Mouse (Mus musculus): Measurements from ENCODE around the gene Dguok. TPM values are rescaled to one million over a fixed set of nuclear protein-coding genes. Genes with fewer than 3 reads are reported as not detected.

The Dguok gene
- polyA plus RNA-seq, 1 experiment from 2014 or later = 28.2 TPM

GRCm38 (mm10) chr6:83448911-83449310 lies 57.9 kb downstream of the Dguok start:
- H3K4me1 ChIP-seq = peaks cover 99% of the 10 kb centered on the region
- no peak for ATAC-seq
- peak overlapping the region; percentile 23; the same call in 1 of the 2 replicates for H3K9ac ChIP-seq
- H3K36me3 ChIP-seq = peaks cover 49% of the 10 kb centered on the region
- H3K27me3 ChIP-seq (replicated peaks) = no peaks in the 10 kb centered on the region
- H3K27ac ChIP-seq = peak overlapping the region; percentile 79
- 45% methylated on average over 4 of the region's 4 CpGs for WGBS (ENCODE audit: insufficient replicate concordance)
- peak overlapping the region; percentile 54; the same call in 1 of the 2 replicates for H3K4me2 ChIP-seq
- no peaks in the 10 kb centered on the region for H3K9me3 ChIP-seq (replicated peaks)
- no peak overlapping the region for H3K4me3 ChIP-seq

- H3K4me3 ChIP-seq = no peak overlapping the region
- H3K9me3 ChIP-seq (replicated peaks) = no peaks in the 10 kb centered on the region
- H3K4me1 ChIP-seq = peaks cover 100% of the 10 kb centered on the region
- 0 out of 2 replicates have a peak, but pooled peaks have one; percentile 8 for ATAC-seq
- H3K27ac ChIP-seq = peak overlapping the region; percentile 37; the same call in 1 of the 2 replicates
- no peak overlapping the region for H3K9ac ChIP-seq
- peaks cover 48% of the 10 kb centered on the region for H3K36me3 ChIP-seq
- no peak overlapping the region for H3K4me2 ChIP-seq
- no peaks in the 10 kb centered on the region for H3K27me3 ChIP-seq (replicated peaks)
- WGBS (ENCODE audit: insufficient replicate concordance) = 44% methylated on average over 7 of the region's 7 CpGs
These were observed 59.7 kb downstream of the Dguok start for GRCm38 (mm10) chr6:83447031-83447430.

GRCm38 (mm10) chr6:83445796-83446195 lies 61.0 kb downstream of the Dguok start:
- Histone ChIP-seq H3K36me3 (peaks cover 45% of the 10 kb centered on the region), H3K4me3 (no peak overlapping the region), H3K4me1 (peaks cover 98% of the 10 kb centered on the region), H3K4me2 (no peak overlapping the region), H3K27me3 (replicated peaks) (no peaks in the 10 kb centered on the region), H3K27ac (no peak overlapping the region), H3K9ac (no peak overlapping the region), H3K9me3 (replicated peaks) (no peaks in the 10 kb centered on the region)
- 68% methylated on average over 2 of the region's 2 CpGs for WGBS (ENCODE audit: insufficient replicate concordance)
- no peak for ATAC-seq

- Histone ChIP-seq H3K27me3 (replicated peaks) (no peaks in the 10 kb centered on the region), H3K9ac (peak overlapping the region; percentile 84), H3K9me3 (replicated peaks) (no peaks in the 10 kb centered on the region), H3K4me2 (peak overlapping the region; percentile 91), H3K27ac (peak overlapping the region; percentile 79), H3K4me3 (no peak overlapping the region), H3K36me3 (peaks cover 47% of the 10 kb centered on the region), H3K4me1 (peaks cover 98% of the 10 kb centered on the region)
- no peak for ATAC-seq
- WGBS (ENCODE audit: insufficient replicate concordance) = 30% methylated on average over 13 of the region's 13 CpGs
These were observed 63.1 kb downstream of the Dguok start for GRCm38 (mm10) chr6:83443441-83444340.

- WGBS (ENCODE audit: insufficient replicate concordance) = 24% methylated on average over 3 of the region's 3 CpGs
- ATAC-seq = peak; percentile 6; the same call in 1 of the 2 replicates
- peak overlapping the region; percentile 81 for H3K4me3 ChIP-seq
These were observed 64.1 kb downstream of the Dguok start for GRCm38 (mm10) chr6:83442639-83443038.

GRCm38 (mm10) chr6:83441259-83442061 lies 65.3 kb downstream of the Dguok start:
- H3K4me1 ChIP-seq = peaks cover 95% of the 10 kb centered on the region
- peak; percentile 97 for ATAC-seq
- 0% methylated on average over 47 of the region's 48 CpGs for WGBS (ENCODE audit: insufficient replicate concordance)
- peaks cover 46% of the 10 kb centered on the region for H3K36me3 ChIP-seq
- no peaks in the 10 kb centered on the region for H3K27me3 ChIP-seq (replicated peaks)
- peak overlapping the region; percentile 91 for H3K4me2 ChIP-seq
- peak overlapping the region; percentile 79 for H3K27ac ChIP-seq
- no peaks in the 10 kb centered on the region for H3K9me3 ChIP-seq (replicated peaks)
- H3K4me3 ChIP-seq = peak overlapping the region; percentile 81
- H3K9ac ChIP-seq = peak overlapping the region; percentile 84

More at GRCm38 (mm10) chr6:83442639-83443038, 64.1 kb downstream of the Dguok start:
- Histone ChIP-seq H3K27me3 (replicated peaks) (no peaks in the 10 kb centered on the region), H3K36me3 (peaks cover 47% of the 10 kb centered on the region), H3K4me2 (peak overlapping the region; percentile 91), H3K9ac (peak overlapping the region; percentile 84), H3K4me1 (peaks cover 97% of the 10 kb centered on the region), H3K9me3 (replicated peaks) (no peaks in the 10 kb centered on the region), H3K27ac (peak overlapping the region; percentile 79)

- H3K9me3 ChIP-seq (replicated peaks) = no peaks in the 10 kb centered on the region
- peak overlapping the region; percentile 81 for H3K4me3 ChIP-seq
- H3K27me3 ChIP-seq (replicated peaks) = no peaks in the 10 kb centered on the region
- H3K36me3 ChIP-seq = peaks cover 45% of the 10 kb centered on the region
- peak overlapping the region; percentile 84 for H3K9ac ChIP-seq
- ATAC-seq = peak; percentile 3; the same call in 1 of the 2 replicates
- peak overlapping the region; percentile 91 for H3K4me2 ChIP-seq
- H3K4me1 ChIP-seq = peaks cover 93% of the 10 kb centered on the region
- peak overlapping the region; percentile 79 for H3K27ac ChIP-seq
- whole genome bisulfite sequencing (ENCODE audit: insufficient replicate concordance) = 24% methylated on average over 26 of the region's 26 CpGs
These were observed 66.1 kb downstream of the Dguok start for GRCm38 (mm10) chr6:83440510-83441258.

GRCm38 (mm10) chr6:83440197-83440509 lies 66.6 kb downstream of the Dguok start:
- Histone ChIP-seq H3K9me3 (replicated peaks) (no peaks in the 10 kb centered on the region), H3K4me3 (peak overlapping the region; percentile 81), H3K4me2 (peak overlapping the region; percentile 91), H3K36me3 (peaks cover 45% of the 10 kb centered on the region), H3K4me1 (peaks cover 90% of the 10 kb centered on the region), H3K27me3 (replicated peaks) (no peaks in the 10 kb centered on the region), H3K27ac (peak overlapping the region; percentile 17), H3K9ac (peak overlapping the region; percentile 84)
- no peak for ATAC-seq
- 70% methylated on average over 3 of the region's 3 CpGs for WGBS (ENCODE audit: insufficient replicate concordance)

GRCm38 (mm10) chr6:83439781-83440180 lies 67.0 kb downstream of the Dguok start:
- ATAC-seq = no peak
- no peaks in the 10 kb centered on the region for H3K27me3 ChIP-seq (replicated peaks)
- peak overlapping the region; percentile 84; the same call in 1 of the 2 replicates for H3K9ac ChIP-seq
- H3K4me2 ChIP-seq = peak overlapping the region; percentile 91
- H3K4me1 ChIP-seq = peaks cover 89% of the 10 kb centered on the region
- peak overlapping the region; percentile 81 for H3K4me3 ChIP-seq
- peak overlapping the region; percentile 17 for H3K27ac ChIP-seq
- peaks cover 45% of the 10 kb centered on the region for H3K36me3 ChIP-seq
- WGBS (ENCODE audit: insufficient replicate concordance) = 89% methylated on average over 5 of the region's 5 CpGs
- no peaks in the 10 kb centered on the region for H3K9me3 ChIP-seq (replicated peaks)

- Histone ChIP-seq H3K4me2 (peak overlapping the region; percentile 91), H3K36me3 (peaks cover 45% of the 10 kb centered on the region), H3K4me1 (peaks cover 85% of the 10 kb centered on the region), H3K4me3 (0 out of 2 replicates have a peak overlapping the region, but pooled peaks have one; percentile 81), H3K9ac (peak overlapping the region; percentile 84), H3K27ac (peak overlapping the region; percentile 17), H3K9me3 (replicated peaks) (no peaks in the 10 kb centered on the region), H3K27me3 (replicated peaks) (no peaks in the 10 kb centered on the region)
- no peak for ATAC-seq
- 84% methylated on average over 13 of the region's 13 CpGs for WGBS (ENCODE audit: insufficient replicate concordance)
These were observed 67.5 kb downstream of the Dguok start for GRCm38 (mm10) chr6:83439119-83439767.

GRCm38 (mm10) chr6:83438584-83438983 lies 68.2 kb downstream of the Dguok start:
- H3K27me3 ChIP-seq (replicated peaks) = no peaks in the 10 kb centered on the region
- H3K4me1 ChIP-seq = peaks cover 78% of the 10 kb centered on the region
- peaks cover 48% of the 10 kb centered on the region for H3K36me3 ChIP-seq
- H3K27ac ChIP-seq = no peak overlapping the region
- no peak overlapping the region for H3K9ac ChIP-seq
- no peak overlapping the region for H3K4me2 ChIP-seq
- ATAC-seq = no peak
- 85% methylated on average over 3 of the region's 3 CpGs for WGBS (ENCODE audit: insufficient replicate concordance)
- no peak overlapping the region for H3K4me3 ChIP-seq
- H3K9me3 ChIP-seq (replicated peaks) = no peaks in the 10 kb centered on the region
